ENCODE assay signal across 8 mouse cellular contexts in the genomic region with DNA sequence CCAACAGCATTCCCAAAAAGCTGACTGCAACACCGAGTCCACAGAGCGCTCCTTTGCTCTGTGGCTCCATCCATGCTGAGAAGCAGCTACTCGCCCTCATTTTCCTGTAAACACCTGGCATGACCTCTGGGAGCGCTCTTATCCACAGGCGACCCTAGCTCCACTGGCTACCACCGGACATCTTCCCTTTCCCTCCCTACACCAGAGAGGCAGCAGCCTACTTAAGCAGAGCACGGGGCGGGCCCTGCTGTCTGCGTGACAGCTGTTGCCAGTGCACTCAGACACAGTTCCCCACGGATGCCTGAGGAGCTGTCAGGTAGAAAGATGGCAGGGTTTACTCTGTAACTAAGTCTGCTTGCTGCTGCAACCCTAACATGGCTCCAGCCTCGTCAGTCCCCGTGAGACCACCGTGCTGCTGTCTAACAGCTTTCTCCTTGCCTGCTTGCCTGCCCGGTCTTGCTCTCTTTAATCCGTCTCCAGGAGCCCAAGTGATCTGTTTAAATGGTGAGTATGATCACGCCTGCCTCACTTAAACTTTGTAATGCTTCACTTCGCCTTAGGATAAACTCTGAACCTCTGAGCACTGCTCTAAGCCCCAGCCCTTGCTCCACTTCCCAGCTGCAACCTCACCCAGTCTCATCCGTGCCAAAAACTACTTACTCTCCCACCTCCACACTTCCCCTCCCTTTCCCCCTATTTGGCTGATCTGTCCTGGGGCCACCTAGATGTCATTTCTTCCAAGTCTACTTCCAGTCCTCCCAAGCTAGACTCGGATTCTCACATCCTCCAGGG. TPM values are rescaled to one million over a fixed set of nuclear protein-coding genes. Genes with fewer than 3 reads are reported as not detected.
A peak's percentile ranks its signal among the peaks of the same experiment; 100 is the strongest.
DNase-seq lines count a peak whose midpoint lies in the region; ATAC-seq and TF ChIP-seq lines count a peak whose summit lies in the region.

No protein-coding gene starts in this region.

- no peak overlapping the region for H3K4me3 ChIP-seq in liver, embryonic 14.5 days (ENCODE audit: insufficient read depth in 1 of 2, low read depth in 2 of 2, low read length in 2 of 2)
- no peak overlapping the region for H3K4me3 ChIP-seq in liver, embryonic 12.5 days
- no peak overlapping the region for H3K4me3 ChIP-seq in embryonic facial prominence, embryonic 14.5 days (ENCODE audit: low read depth, low read length)
- no peak overlapping the region for H3K4me3 ChIP-seq in midbrain, embryonic 12.5 days

- no peaks in the 10 kb centered on the region for H3K4me1 ChIP-seq in liver, embryonic 14.5 days (replicated peaks; ENCODE audit: control insufficient read depth in 2 of 2, insufficient read depth in 2 of 2, low read length in 1 of 2)
- peaks cover 6% of the 10 kb centered on the region; the same call in 1 of the 2 replicates for H3K4me1 ChIP-seq in liver, embryonic 12.5 days
- H3K4me1 ChIP-seq in embryonic facial prominence, embryonic 14.5 days (ENCODE audit: control insufficient read depth, insufficient read depth, low read length), result no peaks in the 10 kb centered on the region
- H3K4me1 ChIP-seq in midbrain, embryonic 12.5 days, result 0 out of 2 replicates have a peak, but pooled peaks cover 2% of the 10 kb centered on the region

- H3K27ac ChIP-seq in liver, embryonic 14.5 days, result no peak overlapping the region
- H3K27ac ChIP-seq in liver, embryonic 12.5 days, result no peak overlapping the region
- H3K27ac ChIP-seq in embryonic facial prominence, embryonic 14.5 days (replicated peaks; ENCODE audit: low read depth, low read length), result no peak overlapping the region; the same call in 1 of the 2 replicates
- H3K27ac ChIP-seq in midbrain, embryonic 12.5 days (replicated peaks), result no peak overlapping the region

- ATAC-seq in liver, embryonic 14.5 days (ENCODE audit: insufficient read depth), result no peak
- ATAC-seq in liver, embryonic 12.5 days, result no peak
- ATAC-seq in embryonic facial prominence, embryonic 14.5 days (ENCODE audit: low read depth), result peak; percentile 73
- ATAC-seq in midbrain, embryonic 12.5 days (ENCODE audit: low FRiP score, low read depth), result peak; percentile 49; the same call in 1 of the 2 replicates

- no peak for TF ChIP-seq EP300 in liver, embryonic 14.5 days (IDR thresholded peaks at IDR 0.05; ENCODE audit: low read depth)

- intact Hi-C loops in left cerebral cortex, postnatal 25 days (cut with DNase I), result loop anchor here (5.0 kb wide), 1 partner anchor 130 kb away; no protein-coding TSS in a partner anchor

- H3K27me3 ChIP-seq in liver, embryonic 14.5 days (ENCODE audit: control insufficient read depth, insufficient read depth, low read length), result no peaks in the 10 kb centered on the region
- no peaks in the 10 kb centered on the region for H3K27me3 ChIP-seq in liver, embryonic 12.5 days (replicated peaks)
- H3K27me3 ChIP-seq in embryonic facial prominence, embryonic 14.5 days (replicated peaks; ENCODE audit: control insufficient read depth, insufficient read depth, low read length), result no peaks in the 10 kb centered on the region
- H3K27me3 ChIP-seq in midbrain, embryonic 12.5 days, result no peaks in the 10 kb centered on the region

- no peak overlapping the region for H3K4me2 ChIP-seq in liver, embryonic 14.5 days (ENCODE audit: low read depth)
- H3K4me2 ChIP-seq in liver, embryonic 12.5 days, result no peak overlapping the region
- no peak overlapping the region for H3K4me2 ChIP-seq in embryonic facial prominence, embryonic 14.5 days (ENCODE audit: low read depth, low read length)
- peak overlapping the region; percentile 13; the same call in 1 of the 2 replicates for H3K4me2 ChIP-seq in midbrain, embryonic 12.5 days (replicated peaks)

- peaks cover 3% of the 10 kb centered on the region for H3K36me3 ChIP-seq in liver, embryonic 14.5 days (replicated peaks; ENCODE audit: control insufficient read depth, insufficient read depth, low read depth)
- peaks cover 39% of the 10 kb centered on the region for H3K36me3 ChIP-seq in liver, embryonic 12.5 days
- H3K36me3 ChIP-seq in embryonic facial prominence, embryonic 14.5 days (ENCODE audit: control insufficient read depth, insufficient read depth, low read length), result peaks cover 23% of the 10 kb centered on the region
- peaks cover 18% of the 10 kb centered on the region; the same call in 1 of the 2 replicates for H3K36me3 ChIP-seq in midbrain, embryonic 12.5 days

- 62% methylated on average over 19 of the region's 19 CpGs for WGBS in liver, embryonic 14.5 days (ENCODE audit: insufficient replicate concordance)
- WGBS in liver, embryonic 12.5 days (ENCODE audit: insufficient replicate concordance), result 62% methylated on average over 19 of the region's 19 CpGs
- WGBS in embryonic facial prominence, embryonic 14.5 days, result 32% methylated on average over 19 of the region's 19 CpGs
- WGBS in midbrain, embryonic 12.5 days, result 33% methylated on average over 19 of the region's 19 CpGs

- TF ChIP-seq CTCF in liver, embryonic 14.5 days (IDR thresholded peaks at IDR 0.05; ENCODE audit: low read depth), result peak; percentile 42

- no peak for DNase-seq in liver, embryonic 14.5 days (ENCODE audit: low read depth in 3 of 3, low spot score in 3 of 3)
- peak; percentile 76 for DNase-seq in embryonic facial prominence, embryonic 14.5 days (ENCODE audit: low spot score)
- DNase-seq in kidney, adult 11 months, result peak; percentile 58
- DNase-seq in left cerebral cortex, postnatal 25 days (ENCODE audit: low spot score in 2 of 2), result no peak
- DNase-seq in ovary, adult 18-20 months (ENCODE audit: low spot score), result no peak
- no peak for DNase-seq in spleen, adult 18-20 months

- no peaks in the 10 kb centered on the region for H3K9me3 ChIP-seq in liver, embryonic 14.5 days (ENCODE audit: control insufficient read depth, low read length)
- H3K9me3 ChIP-seq in liver, embryonic 12.5 days (replicated peaks), result no peaks in the 10 kb centered on the region
- no peaks in the 10 kb centered on the region for H3K9me3 ChIP-seq in embryonic facial prominence, embryonic 14.5 days (ENCODE audit: control insufficient read depth, low read length)
- no peaks in the 10 kb centered on the region for H3K9me3 ChIP-seq in midbrain, embryonic 12.5 days

- H3K9ac ChIP-seq in liver, embryonic 14.5 days (replicated peaks), result no peak overlapping the region
- no peak overlapping the region for H3K9ac ChIP-seq in liver, embryonic 12.5 days
- H3K9ac ChIP-seq in embryonic facial prominence, embryonic 14.5 days (ENCODE audit: low read depth, low read length), result no peak overlapping the region
- H3K9ac ChIP-seq in midbrain, embryonic 12.5 days (replicated peaks), result no peak overlapping the region

RNA-seq across cellular contexts. Expression of gene Slc25a28, which starts 12.3 kb away (rescaled TPM):
- polyA plus RNA-seq in liver, embryonic 14.5 days (2012; rRNA removed), result 16.5 and 19.0 TPM in 2 replicates
- 4.4 and 5.1 TPM in 2 replicates for polyA plus RNA-seq in liver, embryonic 14.5 days (2014; fragmentation: Nextera tagmentation; extraction: Ambion mirVana)
- 11.6 and 13.4 TPM in 2 replicates for polyA plus RNA-seq in liver, embryonic 12.5 days (2016; fragmentation: Nextera tagmentation; extraction: Ambion mirVana)
- 12.1 and 14.2 TPM in 2 replicates for polyA plus RNA-seq in embryonic facial prominence, embryonic 14.5 days (2014; fragmentation: Nextera tagmentation; extraction: Ambion mirVana)
- 15.8 and 16.7 TPM in 2 replicates for polyA plus RNA-seq in midbrain, embryonic 12.5 days (2016; fragmentation: Nextera tagmentation; extraction: Ambion mirVana)
- 10 to 100 TPM; 35.8 to 36.6 TPM for total RNA-seq in left cerebral cortex, postnatal 25 days (2021)

RNA-seq across cellular contexts. Expression of gene Entpd7, which starts 27.1 kb away (rescaled TPM):
- 1.2 and 1.5 TPM in 2 replicates for polyA plus RNA-seq in liver, embryonic 14.5 days (2012; rRNA removed)
- polyA plus RNA-seq in liver, embryonic 14.5 days (2014; fragmentation: Nextera tagmentation; extraction: Ambion mirVana), result 2.6 and 3.3 TPM in 2 replicates
- 4.1 and 4.9 TPM in 2 replicates for polyA plus RNA-seq in liver, embryonic 12.5 days (2016; fragmentation: Nextera tagmentation; extraction: Ambion mirVana)
- polyA plus RNA-seq in embryonic facial prominence, embryonic 14.5 days (2014; fragmentation: Nextera tagmentation; extraction: Ambion mirVana), result 10.9 and 12.3 TPM in 2 replicates
- polyA plus RNA-seq in midbrain, embryonic 12.5 days (2016; fragmentation: Nextera tagmentation; extraction: Ambion mirVana), result 9.7 and 9.9 TPM in 2 replicates
- 10 to 100 TPM; 20.3 to 24.0 TPM for total RNA-seq in left cerebral cortex, postnatal 25 days (2021)

RNA-seq across cellular contexts. Expression of gene Nkx2-3, which starts 50.2 kb away (rescaled TPM):
- 0.07 and 0.11 TPM in 2 replicates for polyA plus RNA-seq in liver, embryonic 14.5 days (2012; rRNA removed)
- polyA plus RNA-seq in liver, embryonic 14.5 days (2014; fragmentation: Nextera tagmentation; extraction: Ambion mirVana), result 0.06 and 0.13 TPM in 2 replicates
- 0.33 and 1.2 TPM in 2 replicates for polyA plus RNA-seq in liver, embryonic 12.5 days (2016; fragmentation: Nextera tagmentation; extraction: Ambion mirVana)
- 2.0 and 2.4 TPM in 2 replicates for polyA plus RNA-seq in embryonic facial prominence, embryonic 14.5 days (2014; fragmentation: Nextera tagmentation; extraction: Ambion mirVana)
- polyA plus RNA-seq in midbrain, embryonic 12.5 days (2016; fragmentation: Nextera tagmentation; extraction: Ambion mirVana), result 0.97 and 2.5 TPM in 2 replicates
- not detected for total RNA-seq in left cerebral cortex, postnatal 25 days (2021)

Comparison
In these comparisons a context has a peak if more than half of its experiments do, and no peak if none do; other contexts are left out.
1. ATAC-seq: peak in embryonic facial prominence, embryonic 14.5 days (single experiment) and midbrain, embryonic 12.5 days (single experiment); none in liver, embryonic 14.5 days (single experiment) and liver, embryonic 12.5 days (single experiment).
2. DNase-seq: peak in embryonic facial prominence, embryonic 14.5 days (single experiment) and kidney, adult 11 months (single experiment); none in liver, embryonic 14.5 days (0 of 3), left cerebral cortex, postnatal 25 days (0 of 2), ovary, adult 18-20 months (single experiment) and spleen, adult 18-20 months (0 of 2).